Mouse (Mus musculus) heart, embryonic 16.5 days (tissue): ENCODE results near the gene Pik3r2. TPM values are rescaled to one million over a fixed set of nuclear protein-coding genes. Genes with fewer than 3 reads are reported as not detected.

Experiments used
- ATAC-seq: fragments of 200-750 bp; cut with Nextera tagmentation; replicated peaks from 2 replicates; pipeline ENCODE4 v1.8.0; 2017; ENCODE audit warnings: moderate number of reproducible peaks; ENCODE audit not compliant: insufficient read depth, low FRiP score; ENCODE audit errors: extremely low read depth
- H3K27ac ChIP-seq: fragments of 300-500 bp; sonication (generic); 2 replicates; pipeline ENCODE4 v1.5.1; 2014; ENCODE audit warnings: mild to moderate bottlenecking, low read length, control low read depth, moderate library complexity
- H3K27me3 ChIP-seq: fragments of 300-500 bp; sonication (generic); 2 replicates; pipeline ENCODE4 v1.6.1; 2014; ENCODE audit warnings: low read length, mixed read lengths; ENCODE audit not compliant: control insufficient read depth, insufficient read depth
- H3K36me3 ChIP-seq: fragments of 300-500 bp; sonication (generic); 2 replicates; pipeline ENCODE4 v1.6.1; 2014; ENCODE audit not compliant: control insufficient read depth, insufficient read depth
- H3K4me1 ChIP-seq: fragments of 300-500 bp; sonication (generic); 2 replicates; pipeline ENCODE4 v1.6.1; 2014; ENCODE audit warnings: low read length, mixed read lengths; ENCODE audit not compliant: control insufficient read depth, insufficient read depth
- H3K4me2 ChIP-seq: fragments of 300-500 bp; sonication (generic); 2 replicates; pipeline ENCODE4 v1.6.1; 2014; ENCODE audit warnings: low read depth, mild to moderate bottlenecking, control low read depth, low read length
- H3K4me3 ChIP-seq: fragments of 300-500 bp; sonication (generic); 2 replicates; pipeline ENCODE4 v1.5.1; 2014; ENCODE audit warnings: mild to moderate bottlenecking, control low read depth, low read length
- H3K9ac ChIP-seq: fragments of 300-500 bp; sonication (generic); 2 replicates; pipeline ENCODE4 v1.6.1; 2014; ENCODE audit warnings: low read length, control low read depth
- H3K9me3 ChIP-seq: fragments of 300-500 bp; sonication (generic); replicated peaks from 2 replicates; pipeline ENCODE4 v1.6.1; 2016; ENCODE audit warnings: low read length; ENCODE audit not compliant: control insufficient read depth
- WGBS: fragments of 180-500 bp; shearing (Covaris S2); extraction: QIAGEN DNeasy Blood & Tissue Kit; methylation state at CpG from one replicate; pipeline ENCODE4 v1.1.7; 2014; 5-methylcytosine and 5-hydroxymethylcytosine counted together
- polyA plus RNA-seq: library from polyadenylated mRNA; unstranded; fragments of >200 nt; fragmentation: Nextera tagmentation; extraction: Ambion mirVana; gene quantifications from 2 replicates; pipeline ENCODE4 v1.2.1, GENCODE M21; 2015

Gene Pik3r2
- polyA plus RNA-seq, 1 experiment from 2014 or later: 42.1 TPM

- 0 out of 2 replicates have a peak, but pooled peaks have one; percentile 11 for ATAC-seq
- Histone ChIP-seq H3K9ac (peak overlapping the region; percentile 55), H3K4me2 (peak overlapping the region; percentile 58), H3K27me3 (peaks cover 14% of the 10 kb centered on the region), H3K9me3 (no peaks in the 10 kb centered on the region), H3K4me3 (peak overlapping the region; percentile 29), H3K27ac (peak overlapping the region; percentile 90), H3K36me3 (peaks cover 12% of the 10 kb centered on the region), H3K4me1 (peaks cover 26% of the 10 kb centered on the region)
- WGBS: 10% methylated on average over 21 of the region's 21 CpGs
Observed at GRCm38 (mm10) chr8:70753151-70753550, 23.4 kb downstream of the Pik3r2 start.

- H3K27me3 ChIP-seq: peaks cover 22% of the 10 kb centered on the region
- no peaks in the 10 kb centered on the region for H3K9me3 ChIP-seq
- peak overlapping the region; percentile 58; the same call in 1 of the 2 replicates for H3K4me2 ChIP-seq
- H3K27ac ChIP-seq: peak overlapping the region; percentile 90
- H3K4me3 ChIP-seq: no peak overlapping the region
- no peak overlapping the region; the same call in 1 of the 2 replicates for H3K9ac ChIP-seq
- 28% methylated on average over 11 of the region's 11 CpGs for WGBS
- H3K4me1 ChIP-seq: peaks cover 26% of the 10 kb centered on the region
- H3K36me3 ChIP-seq: peaks cover 6% of the 10 kb centered on the region; the same call in 1 of the 2 replicates
- ATAC-seq: no peak
Observed at GRCm38 (mm10) chr8:70752000-70752764, 24.3 kb downstream of the Pik3r2 start.

DNA sequence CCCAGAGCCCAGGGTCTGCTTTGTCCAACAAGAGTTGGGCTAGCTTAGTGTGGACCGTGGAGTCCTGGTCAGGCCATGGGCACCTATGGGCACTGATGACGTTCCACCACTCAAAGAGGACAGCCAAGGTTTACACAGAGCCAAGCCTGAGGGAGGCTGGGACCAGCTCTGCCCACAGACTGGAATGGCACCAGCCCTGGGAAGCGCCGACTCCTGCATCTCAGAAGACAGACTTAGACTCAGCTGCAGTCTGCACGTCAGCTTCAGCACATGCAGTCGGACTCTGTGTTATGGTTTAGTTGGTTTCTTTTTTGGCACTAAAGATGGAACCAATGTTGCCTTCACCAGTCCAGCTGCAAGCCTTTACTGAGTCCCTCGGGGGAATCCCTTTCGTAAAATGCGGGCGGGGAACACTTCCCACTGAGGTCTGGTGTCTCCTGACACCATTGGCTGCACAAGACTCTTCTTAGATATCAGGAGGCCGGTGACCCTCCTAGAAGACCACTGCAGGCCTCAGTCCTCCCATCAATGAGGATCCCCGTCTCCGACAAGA, 26.3 kb downstream of the Pik3r2 start:
- ATAC-seq: no peak
- Histone ChIP-seq H3K27ac (no peak overlapping the region), H3K4me2 (no peak overlapping the region), H3K4me1 (peaks cover 21% of the 10 kb centered on the region), H3K27me3 (peaks cover 36% of the 10 kb centered on the region), H3K9ac (no peak overlapping the region), H3K9me3 (no peaks in the 10 kb centered on the region), H3K4me3 (no peak overlapping the region), H3K36me3 (no peaks in the 10 kb centered on the region)
- 77% methylated on average over 13 of the region's 13 CpGs for WGBS

DNA sequence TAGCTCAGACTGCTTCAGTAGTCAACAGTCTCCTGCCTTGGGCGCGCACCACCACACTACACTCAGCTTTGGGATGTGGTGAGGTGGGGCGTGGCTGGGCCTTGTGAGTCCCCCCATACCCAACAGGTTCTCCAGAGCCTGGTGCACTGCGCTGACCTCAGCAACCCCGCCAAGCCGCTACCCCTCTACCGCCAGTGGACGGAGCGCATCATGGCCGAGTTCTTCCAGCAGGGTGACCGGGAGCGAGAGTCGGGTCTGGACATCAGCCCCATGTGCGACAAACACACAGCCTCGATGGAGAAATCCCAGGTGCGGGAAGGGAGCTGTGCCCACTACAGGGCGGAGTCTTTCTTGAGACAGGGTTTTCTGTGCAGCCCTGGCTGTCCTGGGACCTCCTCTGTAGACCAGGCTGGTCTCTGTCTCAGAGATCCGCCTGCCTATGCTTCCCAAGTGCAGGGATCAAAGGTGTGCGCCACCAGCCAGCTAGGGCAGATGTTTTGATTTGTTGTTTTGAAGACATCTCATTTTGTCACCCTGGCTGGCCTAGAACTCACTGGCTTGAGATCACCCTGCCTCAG, 27.3 kb downstream of the Pik3r2 start:
- H3K27me3 ChIP-seq: peaks cover 45% of the 10 kb centered on the region
- H3K4me1 ChIP-seq: peaks cover 20% of the 10 kb centered on the region
- no peaks in the 10 kb centered on the region for H3K9me3 ChIP-seq
- no peak for ATAC-seq
- H3K4me3 ChIP-seq: no peak overlapping the region
- 72% methylated on average over 19 of the region's 19 CpGs for WGBS
- no peak overlapping the region for H3K4me2 ChIP-seq
- H3K9ac ChIP-seq: no peak overlapping the region
- H3K36me3 ChIP-seq: no peaks in the 10 kb centered on the region
- H3K27ac ChIP-seq: no peak overlapping the region

DNA sequence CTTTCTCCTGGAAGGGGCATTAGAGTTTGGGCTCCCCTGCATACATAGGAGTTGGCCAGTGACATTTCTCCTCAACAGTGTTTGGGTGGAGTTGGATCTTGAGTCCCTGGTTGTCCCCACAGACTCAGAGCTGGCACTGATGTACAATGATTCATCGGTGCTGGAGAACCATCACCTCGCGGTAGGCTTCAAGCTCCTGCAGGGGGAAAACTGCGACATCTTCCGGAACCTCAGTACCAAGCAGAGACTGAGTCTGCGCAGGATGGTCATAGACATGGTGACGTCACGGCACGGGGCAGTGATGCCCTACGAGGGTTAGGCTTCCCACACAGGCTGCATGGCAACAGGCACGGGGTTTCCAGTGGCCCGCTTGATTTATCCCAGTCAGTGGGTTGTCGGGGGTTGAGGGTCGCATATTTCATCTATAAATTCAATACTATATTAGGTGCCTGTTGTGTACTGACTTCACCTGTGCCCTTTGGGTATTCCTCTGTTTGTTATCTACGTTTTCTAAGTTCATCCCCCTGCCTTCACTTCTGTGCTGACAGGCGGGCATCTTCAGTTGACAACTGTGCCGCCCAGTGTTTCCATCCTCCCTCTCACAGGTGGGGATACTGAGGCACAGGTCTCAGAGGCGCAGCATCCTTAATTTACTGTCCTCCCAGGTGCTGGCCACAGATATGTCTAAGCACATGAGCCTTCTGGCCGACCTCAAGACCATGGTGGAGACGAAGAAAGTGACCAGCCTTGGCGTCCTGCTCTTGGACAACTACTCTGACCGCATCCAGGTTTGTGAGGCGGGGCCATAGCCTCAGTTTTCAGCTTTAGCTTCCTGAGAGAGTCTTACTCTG, 28.0 kb downstream of the Pik3r2 start:
- 79% methylated on average over 23 of the region's 23 CpGs for WGBS
- no peaks in the 10 kb centered on the region for H3K36me3 ChIP-seq
- peaks cover 52% of the 10 kb centered on the region for H3K27me3 ChIP-seq
- H3K9ac ChIP-seq: no peak overlapping the region
- peaks cover 20% of the 10 kb centered on the region for H3K4me1 ChIP-seq
- no peak overlapping the region for H3K4me2 ChIP-seq
- H3K9me3 ChIP-seq: no peaks in the 10 kb centered on the region
- no peak for ATAC-seq
- no peak overlapping the region for H3K27ac ChIP-seq
- no peak overlapping the region for H3K4me3 ChIP-seq

GRCm38 (mm10) chr8:70747211-70747890, 29.2 kb downstream of the Pik3r2 start:
- H3K9me3 ChIP-seq: no peaks in the 10 kb centered on the region
- peaks cover 63% of the 10 kb centered on the region for H3K27me3 ChIP-seq
- H3K4me3 ChIP-seq: no peak overlapping the region
- H3K4me1 ChIP-seq: peaks cover 18% of the 10 kb centered on the region
- no peak overlapping the region for H3K9ac ChIP-seq
- no peak for ATAC-seq
- 79% methylated on average over 18 of the region's 18 CpGs for WGBS
- H3K36me3 ChIP-seq: no peaks in the 10 kb centered on the region
- no peak overlapping the region for H3K27ac ChIP-seq
- no peak overlapping the region for H3K4me2 ChIP-seq

DNA sequence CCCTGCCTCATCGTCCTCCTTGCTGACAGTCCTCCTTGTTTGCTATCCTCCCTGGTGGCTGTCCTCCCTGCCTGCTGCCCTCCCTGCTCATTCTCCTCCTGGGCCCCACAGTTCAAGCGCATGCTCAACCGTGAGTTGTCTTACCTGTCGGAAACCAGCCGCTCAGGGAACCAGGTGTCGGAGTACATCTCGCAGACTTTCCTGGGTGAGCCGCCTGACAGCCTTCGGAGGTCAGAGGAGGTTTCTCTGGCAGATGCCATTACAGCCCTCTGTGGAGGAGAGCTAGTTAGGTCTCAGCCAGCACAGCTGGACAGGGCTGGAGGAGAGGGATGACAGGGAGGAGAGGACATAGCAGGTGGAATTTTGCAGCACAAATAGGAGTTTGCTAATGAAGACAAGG, 29.8 kb downstream of the Pik3r2 start:
- Histone ChIP-seq H3K4me2 (no peak overlapping the region), H3K27ac (no peak overlapping the region), H3K27me3 (peaks cover 68% of the 10 kb centered on the region), H3K36me3 (no peaks in the 10 kb centered on the region), H3K4me3 (no peak overlapping the region), H3K9me3 (no peaks in the 10 kb centered on the region), H3K9ac (no peak overlapping the region), H3K4me1 (peaks cover 20% of the 10 kb centered on the region)
- 53% methylated on average over 9 of the region's 9 CpGs for WGBS
- no peak for ATAC-seq

GRCm38 (mm10) chr8:70745691-70746220, 30.8 kb downstream of the Pik3r2 start:
- no peak for ATAC-seq
- H3K9me3 ChIP-seq: no peaks in the 10 kb centered on the region
- peaks cover 20% of the 10 kb centered on the region for H3K4me1 ChIP-seq
- WGBS: 57% methylated on average over 19 of the region's 19 CpGs
- H3K27ac ChIP-seq: no peak overlapping the region
- H3K4me2 ChIP-seq: no peak overlapping the region
- no peaks in the 10 kb centered on the region for H3K36me3 ChIP-seq
- H3K4me3 ChIP-seq: no peak overlapping the region
- peaks cover 71% of the 10 kb centered on the region for H3K27me3 ChIP-seq
- no peak overlapping the region for H3K9ac ChIP-seq
